Mouse (Mus musculus): Measurements from ENCODE around the gene Irak4.

Irak4 gene

GRCm38 (mm10) chr15:94628830-94629601 is 85.6 kb downstream of the Irak4 start, which contains the start of gene Tmem117:
Tmem117 (plus strand) TSS chr15:94629232.
- DNase-seq (ENCODE audit: low spot score in 2 of 2), result no peak

- no peak for DNase-seq (ENCODE audit: low spot score in 2 of 2)
Observed at GRCm38 (mm10) chr15:94630553-94630952, 87.1 kb downstream of the Irak4 start.
